Mouse (Mus musculus) layer of hippocampus, adult 2 months (tissue): ENCODE measurements around the gene Yod1. TPM values are rescaled to one million over a fixed set of nuclear protein-coding genes. Genes with fewer than 3 reads are reported as not detected.
A peak's percentile ranks its signal among the peaks of the same experiment; 100 is the strongest.

Experiments used
- DNase-seq, 2 experiments: peaks; one replicate each; pipeline ENCODE4 v3.0.0; 2022; ENCODE audit warnings: low spot score in 2 of 2
- H3K27ac ChIP-seq: fragments of 200-600 bp; 2 replicates; pipeline ENCODE4 v1.8.1; 2022
- H3K4me3 ChIP-seq: fragments of 200-600 bp; 2 replicates; pipeline ENCODE4 v1.8.1; 2022; ENCODE audit warnings: mild to moderate bottlenecking
- CTCF ChIP-seq: fragments of 200-600 bp; conservative IDR thresholded peaks from 2 replicates; pipeline ENCODE4 v1.8.1; 2022; ENCODE audit warnings: antibody characterized with exemption, mild to moderate bottlenecking, moderate library complexity
- total RNA-seq, 2 experiments: library from RNA; stranded (reverse); gene quantifications; 2 replicates each; pipeline ENCODE4 v1.2.3; 2021

The Yod1 gene
- total RNA-seq, 2 experiments from 2014 or later: 17.9 to 18.0 TPM

GRCm38 (mm10) chr1:130715561-130716217 is 1.4 kb upstream of the Yod1 start, which contains the start of gene Gm29427:
Gene Gm29427 (minus strand): TSS chr1:130715799.
- peak; percentile 90 to 91 for DNase-seq
- H3K4me3 ChIP-seq: peak within 1 kb of the TSS; percentile 100
- TF ChIP-seq CTCF: no peak
- peak within 1 kb of the TSS; percentile 95 for H3K27ac ChIP-seq

- H3K27ac ChIP-seq: peak overlapping the region; percentile 95
- DNase-seq: no peak
- no peak for TF ChIP-seq CTCF
- peak overlapping the region; percentile 100 for H3K4me3 ChIP-seq
These were observed 962 bp upstream of the Yod1 start for GRCm38 (mm10) chr1:130716218-130716512.

GRCm38 (mm10) chr1:130716513-130717290 is 425 bp upstream of the Yod1 start:
- Histone ChIP-seq H3K4me3 (peak overlapping the region; percentile 100), H3K27ac (peak overlapping the region; percentile 95)
- TF ChIP-seq CTCF: no peak
- peak in 1 of 2 experiments; percentile 40 for DNase-seq

- Histone ChIP-seq H3K27ac (no peak overlapping the region), H3K4me3 (no peak overlapping the region)
- no peak for TF ChIP-seq CTCF
- no peak for DNase-seq
These were observed 7.1 kb downstream of the Yod1 start for GRCm38 (mm10) chr1:130724206-130724605.

GRCm38 (mm10) chr1:130726396-130726795 is 9.3 kb downstream of the Yod1 start:
- Histone ChIP-seq H3K27ac (no peak overlapping the region), H3K4me3 (no peak overlapping the region)
- no peak for DNase-seq
- TF ChIP-seq CTCF: no peak

GRCm38 (mm10) chr1:130728070-130728469 is 10.9 kb downstream of the Yod1 start:
- no peak for TF ChIP-seq CTCF
- no peak overlapping the region for H3K4me3 ChIP-seq
- no peak for DNase-seq
- 0 out of 2 replicates have a peak overlapping the region, but pooled peaks have one; percentile 20 for H3K27ac ChIP-seq

- H3K27ac ChIP-seq: 0 out of 2 replicates have a peak overlapping the region, but pooled peaks have one; percentile 20
- DNase-seq: peak in 1 of 2 experiments; percentile 61
- TF ChIP-seq CTCF: no peak
These were observed 11.6 kb downstream of the Yod1 start for GRCm38 (mm10) chr1:130728708-130729107.

GRCm38 (mm10) chr1:130729153-130729552 is 12.0 kb downstream of the Yod1 start, which contains the start of gene Pfkfb2:
Gene Pfkfb2 (minus strand): TSS chr1:130729253.
- Histone ChIP-seq H3K27ac (0 out of 2 replicates have a peak within 1 kb of the TSS, but pooled peaks have one; percentile 20), H3K4me3 (no peak within 1 kb of the TSS)
- no peak for TF ChIP-seq CTCF
- no peak for DNase-seq

More at GRCm38 (mm10) chr1:130728708-130729107, 11.6 kb downstream of the Yod1 start:
- no peak overlapping the region for H3K4me3 ChIP-seq

GRCm38 (mm10) chr1:130731741-130732337 is 14.7 kb downstream of the Yod1 start, which contains the start of gene AA986860:
Gene AA986860 (plus strand): TSS chr1:130731976.
- H3K4me3 ChIP-seq: no peak within 1 kb of the TSS
- no peak for TF ChIP-seq CTCF
- no peak for DNase-seq
- no peak within 1 kb of the TSS for H3K27ac ChIP-seq

- H3K27ac ChIP-seq: no peak overlapping the region
- no peak overlapping the region for H3K4me3 ChIP-seq
- no peak for TF ChIP-seq CTCF
- no peak for DNase-seq
These were observed 15.9 kb downstream of the Yod1 start for GRCm38 (mm10) chr1:130732706-130733658.

- no peak overlapping the region for H3K27ac ChIP-seq
- no peak for TF ChIP-seq CTCF
- no peak for DNase-seq
- H3K4me3 ChIP-seq: no peak overlapping the region
These were observed 16.5 kb downstream of the Yod1 start for GRCm38 (mm10) chr1:130733671-130734070.

GRCm38 (mm10) chr1:130734452-130734851 is 17.3 kb downstream of the Yod1 start:
- no peak overlapping the region for H3K4me3 ChIP-seq
- DNase-seq: no peak
- H3K27ac ChIP-seq: no peak overlapping the region
- TF ChIP-seq CTCF: no peak
